Mouse (Mus musculus) monocyte, adult 5-6 weeks (primary cell): ENCODE data around the gene Prrx1. TPM values are rescaled to one million over a fixed set of nuclear protein-coding genes. Genes with fewer than 3 reads are reported as not detected.

Experiments
- total RNA-seq: library from RNA; stranded (forward); fragments of 200-1000, 200-491, 200-594 nt; gene quantifications from 3 replicates; pipeline ENCODE4 v1.2.3, GENCODE M21; 2017

Gene Prrx1
- total RNA-seq, 1 experiment from 2014 or later: 0.10 TPM

Other genes with a start within 250 kb of the Prrx1 start
- not detected in 3 replicates for gene Mroh9, start 228.0 kb downstream of the Prrx1 start, total RNA-seq
- 19.5 to 29.3 TPM (median 24.9 TPM) in 3 replicates for gene Gorab, start 90.0 kb upstream of the Prrx1 start, total RNA-seq